Mouse (Mus musculus) liver, postnatal 0 days (tissue): ENCODE data around the gene Dnaic1.

ENCODE experiments used
- CTCF ChIP-seq: sonication (generic); IDR thresholded peaks from 2 replicates; pipeline ENCODE4 v1.5.1; 2016; ENCODE audit warnings: antibody characterized with exemption, low read depth
- EP300 ChIP-seq: IDR thresholded peaks from 2 replicates; pipeline ENCODE4 v1.6.1; 2016; ENCODE audit warnings: antibody characterized with exemption, low read depth, mild to moderate bottlenecking

DNA sequence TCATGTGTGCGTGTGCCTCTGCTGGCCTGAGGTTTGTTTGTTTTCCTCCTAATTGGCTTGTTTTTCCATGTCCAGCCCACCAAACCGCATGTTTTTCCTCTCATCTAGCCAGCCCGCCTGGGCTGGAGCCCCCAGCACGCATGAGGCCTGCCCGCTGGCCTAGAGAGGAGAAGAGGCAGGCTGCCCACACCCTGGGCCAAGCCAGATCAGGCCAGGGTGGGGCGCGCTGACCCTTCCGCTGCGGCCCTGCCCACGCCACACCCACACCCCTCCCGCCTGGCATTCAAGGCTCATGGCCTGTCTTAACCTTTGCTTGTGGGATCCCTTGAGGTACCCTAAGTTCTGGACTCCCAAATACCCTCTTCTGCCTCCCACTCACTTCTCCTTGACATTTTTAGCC, 97.1 kb downstream of the Dnaic1 start:
- no peak for TF ChIP-seq CTCF
- no peak for TF ChIP-seq EP300
